Mouse (Mus musculus) erythroid progenitor cell, adult 5-6 weeks (primary cell): ENCODE data around the gene Jade2. TPM values are rescaled to one million over a fixed set of nuclear protein-coding genes. Genes with fewer than 3 reads are reported as not detected.
A peak's percentile ranks its signal among the peaks of the same experiment; 100 is the strongest.

Source experiments
- ATAC-seq: replicated peaks from 2 replicates; pipeline ENCODE4 v1.8.0; 2016; ENCODE audit warnings: moderate number of reproducible peaks, mild to moderate bottlenecking, moderate TSS enrichment, inconsistent platforms; ENCODE audit not compliant: poor library complexity, low FRiP score, severe bottlenecking
- total RNA-seq, 2 experiments: library from RNA; stranded (forward) in 1 of 2; stranded (reverse) in 1 of 2; fragments of 150-400 nt in 1 of 2; fragments of 186-747, 209-891 nt in 1 of 2; gene quantifications; 2 replicates each; pipeline versions ENCODE4 v1.2.3 to v1.2.4; 2015 to 2017; ENCODE audit warnings: low replicate concordance in 2 of 2

Jade2 gene
- total RNA-seq, 2 experiments from 2014 or later, result 4.6 to 5.6 TPM

GRCm38 (mm10) chr11:51858528-51859051 lies 1.1 kb upstream of the Jade2 start:
- peak; percentile 46 for ATAC-seq

- peak; percentile 28; the same call in 1 of the 2 replicates for ATAC-seq
These were observed 520 bp upstream of the Jade2 start for GRCm38 (mm10) chr11:51857818-51858527.

GRCm38 (mm10) chr11:51856616-51857080 lies 805 bp downstream of the Jade2 start:
- peak; percentile 40 for ATAC-seq

GRCm38 (mm10) chr11:51855818-51856615 lies 1.4 kb downstream of the Jade2 start:
- ATAC-seq, result peak; percentile 52

- peak; percentile 75 for ATAC-seq
These were observed 2.3 kb downstream of the Jade2 start for GRCm38 (mm10) chr11:51854981-51855817.

GRCm38 (mm10) chr11:51852595-51852994 lies 4.9 kb downstream of the Jade2 start:
- ATAC-seq, result no peak

- no peak for ATAC-seq
These were observed 5.3 kb downstream of the Jade2 start for GRCm38 (mm10) chr11:51852091-51852521.

DNA sequence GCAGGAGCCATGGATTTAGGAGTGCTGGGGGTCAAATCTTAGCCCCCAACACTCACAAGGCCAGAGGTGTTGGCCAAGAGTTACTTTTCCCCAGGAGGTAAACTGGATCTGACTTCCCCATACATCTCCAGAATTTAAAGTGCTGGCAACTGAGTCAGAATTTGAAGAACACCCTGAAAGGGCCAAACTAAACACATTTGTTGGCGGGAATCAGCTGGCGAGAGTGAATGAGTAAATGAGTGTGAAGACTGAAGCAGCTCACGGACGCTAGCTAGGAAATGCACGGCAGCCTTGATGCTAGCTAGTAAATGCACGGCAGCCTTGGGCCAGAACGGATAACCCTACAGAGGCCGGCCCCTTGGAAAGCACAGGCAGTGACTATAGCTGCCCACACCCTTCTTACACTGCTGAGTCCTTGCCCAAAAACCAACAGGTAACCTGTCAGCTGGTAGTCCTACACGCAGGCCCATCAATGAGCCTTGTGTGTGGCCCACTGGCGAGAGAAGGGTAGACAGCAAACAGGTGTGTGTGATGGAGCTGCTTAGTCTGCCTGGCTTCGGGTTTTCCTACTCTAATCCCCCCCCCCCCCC lies 6.6 kb downstream of the Jade2 start:
- no peak for ATAC-seq

- peak; percentile 26 for ATAC-seq
These were observed 9.1 kb downstream of the Jade2 start for GRCm38 (mm10) chr11:51848324-51848723.

DNA sequence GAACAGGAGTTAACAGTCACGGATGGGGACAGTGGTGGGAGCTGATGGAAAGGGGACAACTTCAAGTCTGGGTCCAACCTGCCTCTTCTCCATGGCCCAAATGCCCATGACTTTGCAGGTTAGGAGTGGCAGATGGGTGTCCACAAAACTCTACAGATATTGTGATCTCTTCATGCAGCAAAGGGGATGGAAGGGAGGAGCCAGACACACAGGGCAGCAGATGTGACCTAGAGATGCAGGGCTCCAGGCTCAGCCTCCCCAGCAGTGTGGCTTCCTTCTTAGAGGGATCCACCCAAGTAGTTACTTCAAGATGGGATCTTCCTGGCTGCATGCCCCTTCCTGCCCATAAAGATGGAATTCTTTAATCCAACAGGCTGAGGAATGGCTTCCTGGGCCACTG lies 9.6 kb downstream of the Jade2 start:
- peak; percentile 94 for ATAC-seq

- ATAC-seq, result no peak
These were observed 11.2 kb downstream of the Jade2 start for GRCm38 (mm10) chr11:51845981-51846883.

GRCm38 (mm10) chr11:51844529-51845098 lies 12.8 kb downstream of the Jade2 start:
- ATAC-seq, result no peak

DNA sequence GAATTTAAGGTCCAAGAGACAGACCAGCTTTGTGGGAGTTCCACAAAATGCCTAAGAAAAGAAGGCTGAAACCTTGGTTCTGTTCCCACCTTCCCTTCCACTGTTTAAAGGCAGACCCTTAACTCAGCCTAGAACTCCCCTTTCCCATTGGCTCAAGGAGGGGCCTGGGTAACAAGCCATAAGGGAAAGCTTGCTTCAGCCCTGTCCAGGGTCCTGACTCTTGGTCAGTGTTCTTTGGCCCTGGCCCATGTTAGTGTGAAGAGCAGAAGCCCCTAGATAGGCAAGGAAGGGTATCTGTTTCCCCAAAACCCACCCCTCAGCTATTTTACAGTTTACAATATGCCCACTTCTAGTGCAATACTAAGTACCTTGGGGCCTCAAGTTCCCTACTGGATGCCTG lies 13.6 kb downstream of the Jade2 start:
- ATAC-seq, result no peak

DNA sequence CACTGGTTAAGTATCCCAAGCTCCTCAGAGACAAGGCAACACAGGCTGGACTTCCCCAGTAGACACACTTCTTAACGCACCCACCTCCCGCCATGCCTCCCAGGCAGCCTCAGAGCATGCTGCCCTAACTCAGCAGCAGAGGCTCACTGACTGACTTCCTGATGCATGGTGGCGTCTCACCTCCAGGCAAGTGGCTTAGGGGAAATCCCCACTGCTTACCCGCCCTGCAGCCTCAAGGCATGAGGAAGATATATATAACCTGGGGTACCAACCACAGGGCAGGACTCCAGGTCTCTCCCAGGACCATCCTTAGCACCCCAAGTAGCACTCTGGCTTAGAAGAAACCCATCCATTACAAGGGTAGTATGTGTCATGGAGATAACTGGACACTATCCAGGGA lies 14.3 kb downstream of the Jade2 start:
- ATAC-seq, result no peak

- peak; percentile 66 for ATAC-seq
These were observed 16.3 kb downstream of the Jade2 start for GRCm38 (mm10) chr11:51841149-51841548.

DNA sequence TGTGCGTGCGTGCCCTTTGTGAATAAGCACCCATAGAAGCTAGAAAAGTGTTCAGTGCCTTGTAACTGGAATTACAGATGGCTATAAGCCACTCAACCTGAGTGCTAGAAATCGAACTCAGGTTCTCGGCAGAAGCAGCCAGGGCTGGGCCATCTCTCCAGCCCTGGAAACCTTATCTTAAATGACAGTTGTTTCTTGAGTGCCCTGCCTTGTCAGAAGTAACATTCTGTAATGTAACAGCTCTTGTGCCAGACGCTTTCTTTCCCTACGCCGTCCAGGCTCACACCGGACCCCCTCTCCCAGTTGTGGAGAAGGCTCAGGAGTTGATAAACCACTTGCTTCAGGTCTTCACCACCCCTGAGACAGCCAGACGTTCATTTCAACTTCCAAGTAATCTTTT lies 16.8 kb downstream of the Jade2 start:
- peak; percentile 84 for ATAC-seq

- ATAC-seq, result peak; percentile 43
These were observed 17.5 kb downstream of the Jade2 start for GRCm38 (mm10) chr11:51839973-51840372.

GRCm38 (mm10) chr11:51839106-51839505 lies 18.3 kb downstream of the Jade2 start:
- ATAC-seq, result peak; percentile 58
